Mouse (Mus musculus): ENCODE data around the gene Olfr401.
"Not testable (repeated sequence)": the region's sequence is repeated elsewhere in the genome, so short reads cannot be mapped to it uniquely, and the experiment has no call there.

The Olfr401 gene

GRCm38 (mm10) chr11:74113412-74113811 is at the start of gene Olfr401:
TSS of gene Olfr401 (plus strand) at chr11:74113712.
- no peak for DNase-seq (ENCODE audit: low read depth)

GRCm38 (mm10) chr11:74069655-74070054 is 43.9 kb upstream of the Olfr401 start, which contains the start of gene Zfp616:
TSS of gene Zfp616 (plus strand) at chr11:74069955.
- no peak for DNase-seq (ENCODE audit: low read depth)

- no peak for DNase-seq (ENCODE audit: low read depth)
Observed at GRCm38 (mm10) chr11:74100724-74101123, 12.8 kb upstream of the Olfr401 start.

DNA sequence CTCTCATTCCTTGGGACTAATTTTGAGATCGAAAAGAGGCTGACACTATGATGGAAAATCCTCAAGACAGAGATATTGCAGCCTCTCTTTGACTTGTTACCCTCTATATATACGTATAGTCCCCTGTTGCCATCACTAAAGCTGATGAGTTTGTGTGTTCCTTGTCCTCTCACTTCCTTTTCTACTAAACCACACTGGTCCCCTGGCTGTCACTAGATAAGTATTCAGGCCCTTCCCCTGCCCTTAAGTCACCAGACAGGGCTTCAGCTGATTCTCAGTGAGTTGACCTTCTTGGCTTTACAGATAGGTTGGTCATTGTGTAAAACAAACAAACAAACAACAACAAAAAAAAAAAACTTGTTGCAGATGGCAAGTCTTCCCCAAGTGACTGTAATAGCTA is 12.0 kb upstream of the Olfr401 start:
- DNase-seq (ENCODE audit: low read depth) = no peak

DNA sequence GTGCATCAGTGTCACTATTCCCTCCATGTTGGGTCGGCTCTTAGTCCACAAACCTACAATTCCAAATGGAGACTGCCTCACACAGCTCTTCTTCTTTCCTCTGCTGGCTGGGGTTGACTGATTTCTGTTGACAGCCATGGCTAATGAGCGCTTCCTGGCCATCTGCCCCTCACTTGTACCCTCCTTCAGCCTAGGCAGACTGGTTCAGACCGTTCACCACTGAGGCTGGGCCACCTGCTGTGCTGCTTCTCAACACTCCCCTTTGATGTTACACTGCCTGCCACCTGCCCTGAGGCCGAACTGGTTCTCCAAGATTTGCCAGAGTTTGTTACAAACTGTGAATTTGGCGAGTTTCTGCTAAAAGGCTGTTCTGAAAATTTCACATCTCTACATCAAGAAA is 8.4 kb upstream of the Olfr401 start:
- no peak for DNase-seq (ENCODE audit: low read depth)

GRCm38 (mm10) chr11:74140001-74140400 is 26.5 kb downstream of the Olfr401 start:
- DNase-seq (ENCODE audit: low read depth) = not testable (repeated sequence)

- DNase-seq (ENCODE audit: low read depth) = no peak
Observed at GRCm38 (mm10) chr11:74145866-74146265, 32.4 kb downstream of the Olfr401 start.

GRCm38 (mm10) chr11:74153229-74153628 is 39.7 kb downstream of the Olfr401 start, which contains the start of gene Olfr402:
TSS of gene Olfr402 (plus strand) at chr11:74153529.
- DNase-seq (ENCODE audit: low read depth) = no peak

DNA sequence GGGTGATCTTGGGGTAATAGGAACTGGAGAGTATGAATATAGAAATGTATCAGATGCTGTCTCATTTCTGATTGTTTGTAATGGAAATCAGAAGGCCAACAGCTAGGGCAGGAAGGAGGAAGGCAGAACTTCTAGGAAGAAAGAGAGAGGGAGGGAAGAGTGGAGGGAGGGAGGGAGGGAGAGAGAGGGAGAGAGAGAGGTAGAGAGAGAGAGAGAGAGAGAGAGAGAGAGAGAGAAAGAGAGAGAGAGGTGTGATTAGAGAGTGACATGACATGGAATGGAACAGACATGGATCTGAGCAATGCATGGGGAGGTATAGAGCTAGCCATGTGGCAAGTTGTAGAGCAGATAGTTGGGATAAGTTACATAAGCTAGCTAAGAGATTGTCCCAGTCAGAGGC is 55.3 kb downstream of the Olfr401 start:
- DNase-seq (ENCODE audit: low read depth) = no peak
